Mouse (Mus musculus) hindbrain, embryonic 13.5 days (tissue): ENCODE results near the gene Il13. TPM values are rescaled to one million over a fixed set of nuclear protein-coding genes. Genes with fewer than 3 reads are reported as not detected.

Experiments
- ATAC-seq: fragments of 200-750 bp; cut with Nextera tagmentation; 2 replicates; pipeline ENCODE4 v1.8.0; 2017; ENCODE audit warnings: moderate TSS enrichment; ENCODE audit not compliant: low FRiP score
- H3K27ac ChIP-seq: fragments of 300-500 bp; sonication (generic); 2 replicates; pipeline ENCODE4 v1.5.1; 2015; ENCODE audit warnings: inconsistent platforms, mild to moderate bottlenecking, moderate library complexity
- H3K27me3 ChIP-seq: fragments of 300-500 bp; sonication (generic); 2 replicates; pipeline ENCODE4 v1.6.1; 2015; ENCODE audit warnings: mild to moderate bottlenecking, inconsistent platforms
- H3K36me3 ChIP-seq: fragments of 300-500 bp; sonication (generic); 2 replicates; pipeline ENCODE4 v1.6.1; 2015; ENCODE audit warnings: mild to moderate bottlenecking, inconsistent platforms
- H3K4me1 ChIP-seq: fragments of 300-500 bp; sonication (generic); replicated peaks from 2 replicates; pipeline ENCODE4 v1.6.1; 2015; ENCODE audit warnings: inconsistent platforms
- H3K4me2 ChIP-seq: fragments of 300-500 bp; sonication (generic); 2 replicates; pipeline ENCODE4 v1.6.1; 2015; ENCODE audit warnings: inconsistent platforms, mild to moderate bottlenecking, moderate library complexity
- H3K4me3 ChIP-seq: fragments of 300-500 bp; sonication (generic); 2 replicates; pipeline ENCODE4 v1.5.1; 2015; ENCODE audit warnings: mild to moderate bottlenecking, inconsistent platforms
- H3K9ac ChIP-seq: fragments of 300-500 bp; sonication (generic); 2 replicates; pipeline ENCODE4 v1.6.1; 2015; ENCODE audit warnings: mild to moderate bottlenecking, inconsistent platforms
- H3K9me3 ChIP-seq: fragments of 300-500 bp; sonication (generic); 2 replicates; pipeline ENCODE4 v1.6.1; 2016; ENCODE audit warnings: inconsistent platforms
- WGBS: fragments of 180-500 bp; shearing (Covaris S2); methylation state at CpG from one replicate; pipeline ENCODE4 v1.1.7; 2015; 5-methylcytosine and 5-hydroxymethylcytosine counted together
- polyA plus RNA-seq: library from polyadenylated mRNA; unstranded; fragments of >200 nt; fragmentation: Nextera tagmentation; extraction: Ambion mirVana; gene quantifications from 2 replicates; pipeline ENCODE4 v1.2.1, GENCODE M21; 2015

Il13 gene
- polyA plus RNA-seq: not detected in 2 replicates

DNA sequence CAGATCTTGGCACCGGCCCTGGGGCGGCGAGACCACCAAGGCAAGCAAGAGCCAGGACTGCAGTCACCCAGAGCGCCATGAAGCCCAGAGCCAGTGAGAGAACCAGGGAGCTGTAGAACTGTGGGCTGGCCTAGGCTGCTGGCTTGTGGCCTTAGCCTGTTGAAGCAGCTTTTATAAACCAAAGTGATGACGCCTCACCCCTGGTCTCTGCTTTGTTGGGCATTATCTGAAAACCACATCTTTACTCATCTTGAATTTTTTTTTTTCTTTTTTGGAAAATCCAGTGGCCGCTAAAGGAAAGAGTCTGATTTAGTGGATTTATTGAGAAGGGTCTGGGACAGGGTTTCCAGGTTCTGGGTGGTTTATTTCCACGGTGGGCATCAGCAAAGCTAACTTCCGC lies at the start of gene Il13:
Gene Il13 (minus strand): TSS at position 147 of the 400 bp plus-strand sequence.
- Histone ChIP-seq H3K27ac (no peak within 1 kb of the TSS), H3K9ac (no peak within 1 kb of the TSS), H3K27me3 (peaks cover 37% of the 10 kb centered on the region), H3K4me2 (no peak within 1 kb of the TSS), H3K36me3 (no peaks in the 10 kb centered on the region), H3K4me3 (no peak within 1 kb of the TSS), H3K4me1 (peaks cover 15% of the 10 kb centered on the region), H3K9me3 (no peaks in the 10 kb centered on the region)
- WGBS: 94% methylated on average over 8 of the region's 8 CpGs
- no peak for ATAC-seq

DNA sequence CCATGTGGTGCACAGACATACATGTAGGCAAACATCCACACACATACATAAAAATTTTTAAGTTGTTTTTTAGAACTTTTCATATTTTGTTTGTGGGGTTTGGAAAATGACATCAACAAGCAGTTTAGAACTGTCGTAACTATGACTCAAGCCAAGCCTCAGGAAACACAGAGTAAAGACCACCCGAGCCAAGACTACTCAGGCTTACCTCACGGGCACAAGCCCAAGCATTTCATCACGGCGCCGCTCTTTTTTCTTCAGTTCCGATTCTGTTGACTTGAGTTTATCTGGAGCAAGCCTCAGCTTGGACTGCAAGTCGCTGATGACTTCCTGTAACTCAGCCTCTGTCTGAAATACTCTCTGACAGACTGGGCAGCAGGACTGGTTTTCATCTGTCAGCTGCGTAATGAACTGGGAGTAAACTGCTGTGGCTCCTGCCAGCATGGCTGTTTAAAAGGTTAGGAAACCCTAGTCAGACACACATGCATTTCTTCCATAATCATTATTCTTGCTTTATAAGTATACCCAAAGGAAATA lies 48.6 kb upstream of the Il13 start:
- no peak overlapping the region for H3K4me3 ChIP-seq
- ATAC-seq: no peak
- WGBS: 96% methylated on average over 9 of the region's 9 CpGs
- H3K9me3 ChIP-seq: no peaks in the 10 kb centered on the region
- H3K4me2 ChIP-seq: no peak overlapping the region
- H3K9ac ChIP-seq: no peak overlapping the region
- peaks cover 17% of the 10 kb centered on the region for H3K36me3 ChIP-seq
- no peaks in the 10 kb centered on the region for H3K27me3 ChIP-seq
- no peak overlapping the region for H3K27ac ChIP-seq
- H3K4me1 ChIP-seq: no peaks in the 10 kb centered on the region

DNA sequence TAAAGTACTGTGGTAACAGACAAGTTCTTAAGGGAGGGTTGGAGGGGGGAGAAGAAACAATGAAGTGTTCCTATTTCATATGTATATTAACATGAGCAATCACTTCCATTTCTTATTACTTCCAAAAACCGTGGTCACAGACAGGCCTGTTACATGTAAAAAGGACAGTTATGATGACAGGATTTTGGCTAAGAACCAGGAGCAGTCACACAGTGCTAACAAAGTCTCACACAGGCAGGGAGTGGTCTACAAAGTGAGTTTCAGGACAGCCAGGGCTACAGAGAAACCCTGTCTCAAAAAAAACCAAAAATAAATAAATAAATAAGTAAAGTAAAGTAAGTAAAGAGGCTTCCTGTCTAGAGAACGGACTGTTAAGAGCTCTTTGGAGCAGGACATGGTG lies 47.7 kb upstream of the Il13 start:
- Histone ChIP-seq H3K36me3 (peaks cover 17% of the 10 kb centered on the region), H3K9me3 (no peaks in the 10 kb centered on the region), H3K27me3 (no peaks in the 10 kb centered on the region), H3K4me2 (no peak overlapping the region), H3K4me1 (no peaks in the 10 kb centered on the region), H3K27ac (no peak overlapping the region), H3K4me3 (no peak overlapping the region), H3K9ac (no peak overlapping the region)
- no peak for ATAC-seq
- WGBS: 91% methylated on average over 2 of the region's 2 CpGs

DNA sequence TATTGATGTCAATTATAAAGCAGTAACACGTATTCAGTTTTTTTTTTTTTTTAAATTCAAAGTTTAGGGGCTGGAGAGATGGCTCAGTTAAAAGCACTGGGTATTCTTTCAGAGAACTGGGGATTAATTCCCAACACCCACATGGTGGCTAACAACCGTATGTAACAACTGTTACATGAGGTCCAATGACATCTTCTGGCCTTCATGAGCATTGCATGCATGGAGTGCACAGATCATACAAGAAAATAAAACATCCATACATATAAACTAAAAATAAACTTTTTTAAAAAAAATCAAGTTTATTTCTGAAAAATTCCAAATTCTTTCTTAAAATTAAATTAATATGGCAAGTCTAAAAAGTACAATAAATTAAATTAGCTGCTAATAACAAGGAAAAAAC lies 47.2 kb upstream of the Il13 start:
- peaks cover 19% of the 10 kb centered on the region for H3K36me3 ChIP-seq
- WGBS: 95% methylated on average over 2 of the region's 2 CpGs
- ATAC-seq: no peak
- no peaks in the 10 kb centered on the region for H3K4me1 ChIP-seq
- H3K4me2 ChIP-seq: no peak overlapping the region
- H3K4me3 ChIP-seq: no peak overlapping the region
- H3K9me3 ChIP-seq: no peaks in the 10 kb centered on the region
- no peak overlapping the region for H3K27ac ChIP-seq
- H3K27me3 ChIP-seq: no peaks in the 10 kb centered on the region
- no peak overlapping the region for H3K9ac ChIP-seq

DNA sequence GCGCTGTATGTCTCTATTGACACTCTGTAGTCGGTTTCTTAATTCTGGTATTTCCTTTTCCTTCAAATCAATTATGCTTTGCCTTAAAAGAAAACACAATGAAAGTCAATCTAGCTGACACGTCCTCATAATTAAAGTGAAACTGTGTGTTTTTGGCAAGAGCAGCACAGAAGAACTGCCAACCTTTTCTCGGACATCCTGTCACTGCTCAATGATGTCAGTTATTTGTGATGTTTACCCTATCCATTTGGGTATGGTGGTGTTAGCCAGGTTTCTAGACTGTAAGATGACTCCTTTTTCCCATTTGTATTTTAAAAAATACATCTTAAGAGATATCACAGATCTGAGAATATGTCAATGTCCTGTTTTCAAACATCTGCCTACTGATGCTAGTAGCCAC lies 45.6 kb upstream of the Il13 start:
- no peaks in the 10 kb centered on the region for H3K4me1 ChIP-seq
- no peak overlapping the region for H3K27ac ChIP-seq
- H3K36me3 ChIP-seq: peaks cover 31% of the 10 kb centered on the region
- no peak for ATAC-seq
- H3K4me2 ChIP-seq: no peak overlapping the region
- H3K9ac ChIP-seq: no peak overlapping the region
- H3K27me3 ChIP-seq: no peaks in the 10 kb centered on the region
- WGBS: 90% methylated on average over 4 of the region's 4 CpGs
- H3K4me3 ChIP-seq: no peak overlapping the region
- no peaks in the 10 kb centered on the region for H3K9me3 ChIP-seq

DNA sequence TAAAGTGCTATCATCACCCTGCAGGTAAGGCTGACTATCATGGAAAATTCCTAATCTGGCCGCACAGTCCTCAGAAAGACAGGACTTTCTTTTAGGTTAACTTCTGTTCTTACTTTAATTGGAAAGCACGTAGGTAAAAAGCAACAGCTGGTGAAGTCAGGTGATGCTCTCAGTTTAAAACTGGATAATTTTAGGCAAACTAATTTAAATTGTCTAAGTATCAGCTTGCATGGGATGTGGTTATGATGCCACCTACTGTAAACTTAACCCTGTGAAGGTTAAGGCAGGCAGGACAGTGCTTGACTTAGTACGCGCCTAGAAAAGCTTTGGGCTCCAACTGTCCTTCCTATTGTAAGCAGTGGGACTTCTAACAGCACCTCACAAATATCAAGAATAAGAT lies 36.9 kb upstream of the Il13 start:
- 96% methylated on average over 4 of the region's 4 CpGs for WGBS
- no peaks in the 10 kb centered on the region for H3K27me3 ChIP-seq
- ATAC-seq: no peak
- H3K9ac ChIP-seq: no peak overlapping the region
- H3K4me1 ChIP-seq: no peaks in the 10 kb centered on the region
- peaks cover 52% of the 10 kb centered on the region for H3K36me3 ChIP-seq
- H3K27ac ChIP-seq: no peak overlapping the region
- no peak overlapping the region for H3K4me3 ChIP-seq
- no peaks in the 10 kb centered on the region for H3K9me3 ChIP-seq
- H3K4me2 ChIP-seq: no peak overlapping the region

DNA sequence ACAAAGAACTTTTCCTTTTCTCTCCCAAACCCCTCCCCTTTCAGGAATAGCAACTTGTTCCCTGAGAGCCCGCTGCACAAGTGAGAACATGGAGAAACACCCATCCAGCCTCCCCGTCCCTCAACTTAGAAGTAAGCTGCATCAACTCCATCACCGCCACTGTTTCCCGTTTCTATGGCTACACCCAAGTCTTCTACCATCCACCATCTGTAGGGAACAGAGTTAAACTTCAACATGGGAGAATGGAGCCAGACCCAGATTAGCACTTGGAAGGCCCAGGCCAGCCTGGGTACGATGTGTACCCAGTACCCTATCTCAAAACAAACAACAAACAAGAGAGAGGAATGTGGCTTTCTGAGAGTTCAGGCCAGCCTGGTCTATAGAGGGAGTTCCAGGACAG lies 29.6 kb upstream of the Il13 start:
- H3K27ac ChIP-seq: no peak overlapping the region
- H3K4me1 ChIP-seq: no peaks in the 10 kb centered on the region
- no peak overlapping the region for H3K4me3 ChIP-seq
- H3K4me2 ChIP-seq: no peak overlapping the region
- H3K27me3 ChIP-seq: no peaks in the 10 kb centered on the region
- H3K36me3 ChIP-seq: peaks cover 23% of the 10 kb centered on the region
- no peak for ATAC-seq
- WGBS: 86% methylated on average over 5 of the region's 5 CpGs
- H3K9me3 ChIP-seq: no peaks in the 10 kb centered on the region
- H3K9ac ChIP-seq: no peak overlapping the region

DNA sequence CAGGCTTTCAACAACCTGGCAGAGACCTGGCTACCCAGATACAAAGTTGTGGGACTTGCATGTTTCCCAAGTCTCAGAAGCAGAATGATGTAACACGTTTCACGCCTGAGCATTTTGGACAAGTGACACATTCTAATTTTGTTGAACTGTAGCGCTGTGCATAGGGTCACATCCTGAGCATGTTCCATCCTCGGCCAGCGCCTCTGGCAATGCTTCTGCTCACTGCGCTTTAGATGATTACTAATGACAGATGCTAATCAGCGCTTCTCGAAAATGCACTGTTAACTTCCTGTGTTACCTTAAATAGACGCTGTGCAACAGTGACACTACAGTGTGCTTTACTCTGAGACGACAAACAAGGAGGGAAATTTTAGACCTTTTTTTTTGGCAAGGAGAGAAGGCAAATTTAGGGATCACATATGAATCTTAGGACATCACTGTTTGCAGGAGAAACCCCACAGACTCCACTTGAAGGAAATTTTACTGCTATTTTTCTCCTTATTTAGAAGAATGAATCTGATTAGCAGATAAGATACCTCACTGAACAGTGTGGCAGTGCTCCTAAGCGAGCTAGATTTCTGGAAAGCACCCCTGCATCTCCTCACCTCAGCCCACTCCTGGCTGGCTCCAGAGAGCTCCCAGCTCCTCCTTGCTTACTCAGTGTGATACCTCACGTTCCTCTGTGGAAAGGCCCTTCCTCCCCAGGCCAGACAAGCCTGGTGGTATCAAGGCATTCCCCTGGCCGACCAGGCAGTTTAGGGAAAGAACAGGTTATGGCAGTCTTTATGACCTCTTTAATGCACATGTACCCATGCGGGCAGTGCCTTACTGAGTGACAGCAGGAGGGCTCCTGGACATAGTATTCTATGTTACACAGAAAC lies 28.5 kb upstream of the Il13 start:
- 85% methylated on average over 14 of the region's 14 CpGs for WGBS
- no peak overlapping the region for H3K4me3 ChIP-seq
- no peaks in the 10 kb centered on the region for H3K4me1 ChIP-seq
- H3K9ac ChIP-seq: no peak overlapping the region
- no peaks in the 10 kb centered on the region for H3K9me3 ChIP-seq
- H3K27ac ChIP-seq: no peak overlapping the region
- H3K4me2 ChIP-seq: no peak overlapping the region
- no peak for ATAC-seq
- H3K36me3 ChIP-seq: peaks cover 23% of the 10 kb centered on the region
- no peaks in the 10 kb centered on the region for H3K27me3 ChIP-seq

DNA sequence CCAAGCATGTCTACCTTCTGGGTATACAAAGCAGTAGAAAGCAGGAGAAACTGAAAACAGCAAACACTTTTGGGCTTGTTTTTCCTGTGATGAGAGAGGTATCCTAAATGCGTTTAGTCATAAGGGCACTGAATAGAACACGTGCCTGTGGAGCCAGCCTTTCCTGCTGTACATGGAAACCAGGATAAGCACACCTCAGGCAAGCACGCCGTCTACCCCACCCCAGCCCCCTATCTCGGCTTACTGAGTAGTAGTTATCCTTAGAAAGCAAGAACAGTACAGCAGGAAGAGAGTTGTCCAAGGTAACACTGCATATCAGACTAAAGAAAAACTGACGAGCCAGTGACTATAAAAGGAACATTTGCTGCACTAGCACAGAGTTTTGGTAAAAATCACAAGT lies 23.3 kb upstream of the Il13 start:
- Histone ChIP-seq H3K36me3 (peaks cover 13% of the 10 kb centered on the region), H3K4me3 (no peak overlapping the region), H3K27me3 (no peaks in the 10 kb centered on the region), H3K4me2 (no peak overlapping the region), H3K27ac (no peak overlapping the region), H3K4me1 (no peaks in the 10 kb centered on the region), H3K9ac (no peak overlapping the region), H3K9me3 (no peaks in the 10 kb centered on the region)
- no peak for ATAC-seq
- 90% methylated on average over 6 of the region's 6 CpGs for WGBS

DNA sequence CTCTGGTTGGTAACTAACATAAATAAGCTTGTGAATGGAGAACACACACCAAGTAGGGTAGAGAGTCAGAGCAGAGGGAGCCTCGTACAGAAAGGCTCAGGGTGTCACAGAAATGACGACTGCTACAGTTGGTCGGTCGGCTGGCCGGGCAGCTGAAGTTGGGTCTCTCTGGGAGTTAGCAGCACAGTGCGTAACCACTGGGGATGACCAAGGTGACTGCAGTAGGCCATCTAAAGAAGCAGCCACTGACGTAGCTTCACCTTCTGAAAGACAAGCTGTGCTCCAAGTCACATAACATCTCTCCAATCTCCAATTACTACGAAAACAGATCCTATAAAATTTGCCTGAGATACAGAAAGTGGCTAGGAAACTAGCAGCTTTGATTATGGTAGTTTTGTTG lies 22.9 kb upstream of the Il13 start:
- no peak overlapping the region for H3K27ac ChIP-seq
- no peaks in the 10 kb centered on the region for H3K9me3 ChIP-seq
- no peak overlapping the region for H3K4me3 ChIP-seq
- no peak for ATAC-seq
- peaks cover 15% of the 10 kb centered on the region for H3K36me3 ChIP-seq
- 88% methylated on average over 8 of the region's 8 CpGs for WGBS
- H3K4me1 ChIP-seq: no peaks in the 10 kb centered on the region
- H3K27me3 ChIP-seq: no peaks in the 10 kb centered on the region
- H3K9ac ChIP-seq: no peak overlapping the region
- no peak overlapping the region for H3K4me2 ChIP-seq

DNA sequence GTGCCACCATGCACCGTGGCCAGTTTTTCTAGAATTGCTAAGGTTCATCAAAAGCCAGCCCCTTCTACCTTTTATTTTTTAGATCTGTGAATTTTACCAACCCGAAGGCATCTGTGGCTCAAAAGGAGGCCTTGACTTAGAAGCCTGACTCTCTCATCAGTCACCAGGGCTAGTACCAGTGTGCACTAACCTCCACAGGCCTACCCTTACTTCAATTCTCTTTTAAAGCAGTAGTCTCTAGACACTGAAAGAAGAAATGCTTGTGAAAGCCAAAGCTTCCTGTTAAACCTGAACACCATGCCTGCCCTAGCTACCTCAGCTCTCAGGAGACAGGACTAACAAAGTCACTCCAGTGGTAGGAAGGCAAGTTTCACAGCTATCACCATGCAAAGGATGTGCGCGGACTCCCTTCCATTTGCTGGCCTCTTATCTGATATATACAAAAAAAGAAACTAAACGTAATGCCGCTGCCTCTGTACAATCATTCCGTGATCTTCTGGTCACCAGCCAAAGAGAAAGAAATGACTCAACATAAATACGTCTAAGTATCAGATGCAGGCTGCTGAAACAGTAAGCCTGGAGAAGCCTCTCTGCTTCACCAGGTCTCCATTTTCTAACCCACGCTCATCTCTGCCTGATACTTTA lies 22.2 kb upstream of the Il13 start:
- H3K9ac ChIP-seq: no peak overlapping the region
- no peak for ATAC-seq
- no peak overlapping the region for H3K27ac ChIP-seq
- H3K36me3 ChIP-seq: peaks cover 20% of the 10 kb centered on the region
- no peak overlapping the region for H3K4me2 ChIP-seq
- no peaks in the 10 kb centered on the region for H3K27me3 ChIP-seq
- H3K9me3 ChIP-seq: no peaks in the 10 kb centered on the region
- H3K4me1 ChIP-seq: no peaks in the 10 kb centered on the region
- WGBS: 93% methylated on average over 9 of the region's 9 CpGs
- H3K4me3 ChIP-seq: no peak overlapping the region

DNA sequence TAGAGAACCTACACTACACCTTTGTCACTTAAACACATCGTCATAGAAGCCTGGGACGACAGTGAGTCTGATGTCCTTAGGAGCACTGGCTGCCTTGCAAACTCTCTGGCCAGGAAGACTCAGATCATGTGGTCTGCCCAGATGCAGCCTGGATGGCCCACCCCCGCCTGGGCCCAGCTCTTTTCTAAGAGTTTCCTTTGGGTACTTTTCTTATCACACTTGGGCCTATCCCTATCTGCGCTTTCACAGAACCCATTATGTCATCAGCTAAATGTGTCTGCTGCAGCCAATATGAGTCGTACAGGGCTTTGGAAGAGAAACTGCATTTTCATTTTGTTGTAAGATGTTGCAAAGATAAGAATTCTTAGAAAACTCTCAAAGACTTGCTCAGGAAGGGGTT lies 20.5 kb upstream of the Il13 start:
- Histone ChIP-seq H3K36me3 (peaks cover 36% of the 10 kb centered on the region), H3K4me2 (no peak overlapping the region), H3K27me3 (no peaks in the 10 kb centered on the region), H3K27ac (no peak overlapping the region), H3K4me1 (no peaks in the 10 kb centered on the region), H3K9me3 (no peaks in the 10 kb centered on the region), H3K9ac (no peak overlapping the region), H3K4me3 (no peak overlapping the region)
- 93% methylated on average over 5 of the region's 5 CpGs for WGBS
- no peak for ATAC-seq

DNA sequence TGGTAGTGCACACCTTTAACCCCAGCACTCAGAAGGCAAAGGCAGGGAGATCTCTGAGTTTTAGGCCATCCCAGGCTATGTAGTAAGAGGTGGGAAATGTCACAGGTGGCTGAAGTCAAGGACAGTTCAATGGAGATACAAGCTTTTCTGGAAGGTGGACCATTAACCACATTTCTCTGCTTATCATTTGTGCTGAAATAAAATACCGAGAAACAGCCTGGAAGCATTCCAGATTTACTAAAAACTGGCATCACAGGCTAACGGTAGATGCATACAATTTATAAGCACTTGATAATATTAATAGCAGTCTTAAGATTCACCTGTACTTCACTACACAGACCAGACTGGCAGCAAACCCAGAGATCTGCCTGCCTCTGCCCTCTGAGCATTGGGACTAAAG lies 17.9 kb upstream of the Il13 start:
- no peak for ATAC-seq
- Histone ChIP-seq H3K4me2 (no peak overlapping the region), H3K4me3 (no peak overlapping the region), H3K27me3 (no peaks in the 10 kb centered on the region), H3K36me3 (peaks cover 42% of the 10 kb centered on the region), H3K9me3 (no peaks in the 10 kb centered on the region), H3K4me1 (no peaks in the 10 kb centered on the region), H3K27ac (no peak overlapping the region), H3K9ac (no peak overlapping the region)
- 94% methylated on average over 2 of the region's 2 CpGs for WGBS
